Mouse (Mus musculus): ENCODE measurements at regions not wholly inside any gene's neighbourhood (a gene's known extent, or its start where the extent isn't known, plus 50 kb on each side); places are given as distances from the start of the nearest gene placed in this dataset.

- Histone ChIP-seq H3K4me3 (ENCODE audit: control insufficient read depth in 1 of 2, insufficient read depth in 1 of 2, low read depth in 2 of 2, low read length in 2 of 2) (no peak overlapping the region), H3K9ac (ENCODE audit: control insufficient read depth, low read depth, low read length, poor library complexity, severe bottlenecking) (no peak overlapping the region), H3K27me3 (ENCODE audit: control insufficient read depth in 1 of 2, insufficient read depth in 2 of 2, low read length in 2 of 2) (no peaks in the 10 kb centered on the region; a peak in 1 of 4 replicates), H3K79me2 (ENCODE audit: control insufficient read depth, insufficient read depth, low read length, poor library complexity) (no peaks in the 10 kb centered on the region), H3K9me3 (replicated peaks; ENCODE audit: insufficient read depth, low read length) (no peaks in the 10 kb centered on the region), H3K36me3 (ENCODE audit: control insufficient read depth in 1 of 2, insufficient read depth in 2 of 2, low read length in 2 of 2) (no peaks in the 10 kb centered on the region), H3K27ac (ENCODE audit: control insufficient read depth, low read depth, low read length) (no peak overlapping the region), H3K4me1 (ENCODE audit: control insufficient read depth in 1 of 2, insufficient read depth in 2 of 2, low read length in 2 of 2) (0 out of 4 replicates have a peak, but pooled peaks cover 0 to 3% of the 10 kb centered on the region in 2 experiments)
- TF ChIP-seq BHLHE40 (IDR thresholded peaks at IDR 0.05; ENCODE audit: borderline replicate concordance, low read depth, low read length), result no peak
- TF ChIP-seq TCF12 (IDR thresholded peaks at IDR 0.05; ENCODE audit: low read depth, low read length), result no peak
- TF ChIP-seq MYB (IDR thresholded peaks at IDR 0.05; ENCODE audit: low read depth, low read length), result no peak
- no peak for TF ChIP-seq POLR2A (IDR thresholded peaks at IDR 0.05; ENCODE audit: control insufficient read depth in 1 of 2, insufficient read depth in 1 of 2, low read depth in 1 of 2, low read length in 2 of 2, poor library complexity in 1 of 2)
- no peak for TF ChIP-seq SMC3 (IDR thresholded peaks at IDR 0.05; ENCODE audit: low read depth, low read length)
- no peak for TF ChIP-seq SIN3A (IDR thresholded peaks at IDR 0.05; ENCODE audit: low read length)
- no peak for TF ChIP-seq POLR2AphosphoS5 (IDR thresholded peaks at IDR 0.05; ENCODE audit: borderline replicate concordance, low read depth, low read length)
- no peak for TF ChIP-seq ELF1 (IDR thresholded peaks at IDR 0.05; ENCODE audit: low read depth, low read length)
- TF ChIP-seq HCFC1 (IDR thresholded peaks at IDR 0.05; ENCODE audit: low read depth, low read length), result no peak
- TF ChIP-seq MAFK (IDR thresholded peaks at IDR 0.05; ENCODE audit: borderline replicate concordance, low read depth, low read length), result no peak
- no peak for TF ChIP-seq ZC3H11A (IDR thresholded peaks at IDR 0.05; ENCODE audit: low read depth, low read length)
- no peak for TF ChIP-seq GATA1 (IDR thresholded peaks at IDR 0.05; ENCODE audit: low read depth, low read length)
- no peak for TF ChIP-seq MAZ (IDR thresholded peaks at IDR 0.05; ENCODE audit: low read depth, low read length)
- TF ChIP-seq MAX (IDR thresholded peaks at IDR 0.05; ENCODE audit: low read length), result no peak
- no peak for TF ChIP-seq ETS1 (IDR thresholded peaks at IDR 0.05; ENCODE audit: low read depth, low read length)
- TF ChIP-seq RCOR1 (IDR thresholded peaks at IDR 0.05; ENCODE audit: low read depth, low read length), result no peak
- no peak for TF ChIP-seq NRF1 (IDR thresholded peaks at IDR 0.05; ENCODE audit: insufficient read depth, low read depth, low read length, poor library complexity, severe bottlenecking)
- peak; percentile 7 for DNase-seq (ENCODE audit: low read depth, low spot score)
Observed at GRCm38 (mm10) chr4:34172000-34172399, 122.0 kb upstream of the Spaca1 start.

GRCm38 (mm10) chr4:34177421-34177820 is 127.4 kb upstream of the Spaca1 start:
- Histone ChIP-seq H3K27ac (ENCODE audit: control insufficient read depth, low read depth, low read length) (no peak overlapping the region), H3K79me2 (ENCODE audit: control insufficient read depth, insufficient read depth, low read length, poor library complexity) (no peaks in the 10 kb centered on the region), H3K36me3 (ENCODE audit: control insufficient read depth in 1 of 2, insufficient read depth in 2 of 2, low read length in 2 of 2) (no peaks in the 10 kb centered on the region), H3K4me3 (ENCODE audit: control insufficient read depth in 1 of 2, insufficient read depth in 1 of 2, low read depth in 2 of 2, low read length in 2 of 2) (no peak overlapping the region), H3K4me1 (ENCODE audit: control insufficient read depth in 1 of 2, insufficient read depth in 2 of 2, low read length in 2 of 2) (no peaks in the 10 kb centered on the region), H3K27me3 (ENCODE audit: control insufficient read depth in 1 of 2, insufficient read depth in 2 of 2, low read length in 2 of 2) (no peaks in the 10 kb centered on the region; a peak in 1 of 4 replicates), H3K9ac (ENCODE audit: control insufficient read depth, low read depth, low read length, poor library complexity, severe bottlenecking) (no peak overlapping the region), H3K9me3 (replicated peaks; ENCODE audit: insufficient read depth, low read length) (no peaks in the 10 kb centered on the region)
- TF ChIP-seq POLR2A (IDR thresholded peaks at IDR 0.05; ENCODE audit: control insufficient read depth in 1 of 2, insufficient read depth in 1 of 2, low read depth in 1 of 2, low read length in 2 of 2, poor library complexity in 1 of 2), result no peak
- TF ChIP-seq ZMIZ1 (IDR thresholded peaks at IDR 0.05; ENCODE audit: low read depth, low read length), result no peak
- TF ChIP-seq SIN3A (IDR thresholded peaks at IDR 0.05; ENCODE audit: low read length), result no peak
- no peak for TF ChIP-seq MYC (IDR thresholded peaks at IDR 0.05; ENCODE audit: low read depth, low read length)
- TF ChIP-seq SMC3 (IDR thresholded peaks at IDR 0.05; ENCODE audit: low read depth, low read length), result no peak
- no peak for TF ChIP-seq MAX (IDR thresholded peaks at IDR 0.05; ENCODE audit: low read length)
- TF ChIP-seq E2F4 (IDR thresholded peaks at IDR 0.05; ENCODE audit: borderline replicate concordance, low read depth, low read length), result no peak
- TF ChIP-seq USF2 (IDR thresholded peaks at IDR 0.05; ENCODE audit: borderline replicate concordance in 1 of 2, insufficient read depth in 1 of 2, low read depth in 1 of 2, low read length in 2 of 2), result no peak
- no peak for TF ChIP-seq RCOR1 (IDR thresholded peaks at IDR 0.05; ENCODE audit: low read depth, low read length)
- TF ChIP-seq RAD21 (IDR thresholded peaks at IDR 0.05; ENCODE audit: low read depth, low read length), result no peak
- TF ChIP-seq KAT2A (conservative IDR thresholded peaks at IDR 0.05; ENCODE audit: low read depth, low read length), result no peak
- TF ChIP-seq USF1 (IDR thresholded peaks at IDR 0.05; ENCODE audit: low read depth, low read length), result no peak
- TF ChIP-seq TBP (IDR thresholded peaks at IDR 0.05; ENCODE audit: low read depth, low read length), result no peak
- TF ChIP-seq MAZ (IDR thresholded peaks at IDR 0.05; ENCODE audit: low read depth, low read length), result no peak
- no peak for TF ChIP-seq NRF1 (IDR thresholded peaks at IDR 0.05; ENCODE audit: insufficient read depth, low read depth, low read length, poor library complexity, severe bottlenecking)
- TF ChIP-seq ETS1 (IDR thresholded peaks at IDR 0.05; ENCODE audit: low read depth, low read length), result no peak
- DNase-seq (ENCODE audit: low read depth, low spot score), result no peak
